Mouse (Mus musculus): ENCODE data around the gene Olfr12. TPM values are rescaled to one million over a fixed set of nuclear protein-coding genes. Genes with fewer than 3 reads are reported as not detected.

The Olfr12 gene
- polyA plus RNA-seq, 1 experiment from 2014 or later, result not detected

- no peaks in the 10 kb centered on the region for H3K4me1 ChIP-seq (ENCODE audit: control insufficient read depth, insufficient read depth, low read length)
- WGBS, result 14% methylated on average over 1 of the region's 1 CpGs
- no peak overlapping the region for H3K4me2 ChIP-seq (ENCODE audit: low read length)
- no peak overlapping the region for H3K4me3 ChIP-seq (ENCODE audit: low read depth, low read length)
- H3K9ac ChIP-seq (ENCODE audit: low read depth, low read length), result no peak overlapping the region
- no peaks in the 10 kb centered on the region for H3K9me3 ChIP-seq (replicated peaks; ENCODE audit: control insufficient read depth, low read length, poor library complexity, severe bottlenecking)
- ATAC-seq, result no peak
- H3K27ac ChIP-seq (ENCODE audit: low read length), result no peak overlapping the region
- no peaks in the 10 kb centered on the region for H3K36me3 ChIP-seq (ENCODE audit: control insufficient read depth, insufficient read depth, low read length)
- H3K27me3 ChIP-seq (ENCODE audit: control insufficient read depth, insufficient read depth, low read depth, low read length), result peaks cover 3% of the 10 kb centered on the region; the same call in 1 of the 2 replicates
These were observed 3.1 kb upstream of the Olfr12 start for GRCm38 (mm10) chr1:92614516-92614915.

DNA sequence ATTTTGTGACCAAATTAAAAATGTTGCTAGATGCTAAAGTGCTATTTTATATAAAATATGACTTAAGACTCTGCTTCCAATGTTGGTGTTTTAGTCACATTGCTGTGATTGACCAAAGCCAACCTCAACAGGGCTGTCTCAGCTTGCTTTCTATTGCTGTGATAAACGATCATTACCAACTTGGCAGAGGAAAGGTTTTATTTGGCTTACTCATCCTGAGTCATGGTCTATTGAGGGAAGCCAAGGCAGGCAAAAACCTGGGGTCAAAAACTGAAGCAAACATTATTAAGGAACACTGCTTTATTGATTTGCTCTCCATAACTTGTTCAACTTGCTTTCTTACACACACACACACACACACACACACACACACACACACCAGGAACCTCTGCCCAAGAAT, 1.5 kb upstream of the Olfr12 start:
- Histone ChIP-seq H3K27ac (ENCODE audit: low read length) (no peak overlapping the region), H3K36me3 (ENCODE audit: control insufficient read depth, insufficient read depth, low read length) (no peaks in the 10 kb centered on the region), H3K27me3 (ENCODE audit: control insufficient read depth, insufficient read depth, low read depth, low read length) (peaks cover 3% of the 10 kb centered on the region; the same call in 1 of the 2 replicates), H3K9ac (ENCODE audit: low read depth, low read length) (no peak overlapping the region), H3K4me1 (ENCODE audit: control insufficient read depth, insufficient read depth, low read length) (no peaks in the 10 kb centered on the region), H3K4me2 (ENCODE audit: low read length) (no peak overlapping the region), H3K4me3 (ENCODE audit: low read depth, low read length) (no peak overlapping the region), H3K9me3 (replicated peaks; ENCODE audit: control insufficient read depth, low read length, poor library complexity, severe bottlenecking) (no peaks in the 10 kb centered on the region)
- WGBS, result 82% methylated on average over 1 of the region's 1 CpGs
- ATAC-seq, result no peak

GRCm38 (mm10) chr1:92618360-92618759, 772 bp downstream of the Olfr12 start:
- Histone ChIP-seq H3K36me3 (ENCODE audit: control insufficient read depth, insufficient read depth, low read length) (no peaks in the 10 kb centered on the region), H3K27me3 (ENCODE audit: control insufficient read depth, insufficient read depth, low read depth, low read length) (no peaks in the 10 kb centered on the region), H3K4me3 (ENCODE audit: low read depth, low read length) (no peak overlapping the region), H3K9ac (ENCODE audit: low read depth, low read length) (no peak overlapping the region), H3K4me1 (ENCODE audit: control insufficient read depth, insufficient read depth, low read length) (no peaks in the 10 kb centered on the region), H3K9me3 (replicated peaks; ENCODE audit: control insufficient read depth, low read length, poor library complexity, severe bottlenecking) (no peaks in the 10 kb centered on the region), H3K27ac (ENCODE audit: low read length) (no peak overlapping the region), H3K4me2 (ENCODE audit: low read length) (no peak overlapping the region)
- ATAC-seq, result no peak
- 75% methylated on average over 4 of the region's 4 CpGs for whole genome bisulfite sequencing

- no peak overlapping the region for H3K27ac ChIP-seq (ENCODE audit: low read length)
- no peak for ATAC-seq
- no peaks in the 10 kb centered on the region for H3K9me3 ChIP-seq (replicated peaks; ENCODE audit: control insufficient read depth, low read length, poor library complexity, severe bottlenecking)
- WGBS, result 78% methylated on average over 4 of the region's 4 CpGs
- H3K9ac ChIP-seq (ENCODE audit: low read depth, low read length), result no peak overlapping the region
- no peaks in the 10 kb centered on the region for H3K27me3 ChIP-seq (ENCODE audit: control insufficient read depth, insufficient read depth, low read depth, low read length)
- H3K4me3 ChIP-seq (ENCODE audit: low read depth, low read length), result no peak overlapping the region
- no peaks in the 10 kb centered on the region for H3K36me3 ChIP-seq (ENCODE audit: control insufficient read depth, insufficient read depth, low read length)
- H3K4me1 ChIP-seq (ENCODE audit: control insufficient read depth, insufficient read depth, low read length), result no peaks in the 10 kb centered on the region
- H3K4me2 ChIP-seq (ENCODE audit: low read length), result no peak overlapping the region
These were observed 10.6 kb downstream of the Olfr12 start for GRCm38 (mm10) chr1:92628227-92628626.

DNA sequence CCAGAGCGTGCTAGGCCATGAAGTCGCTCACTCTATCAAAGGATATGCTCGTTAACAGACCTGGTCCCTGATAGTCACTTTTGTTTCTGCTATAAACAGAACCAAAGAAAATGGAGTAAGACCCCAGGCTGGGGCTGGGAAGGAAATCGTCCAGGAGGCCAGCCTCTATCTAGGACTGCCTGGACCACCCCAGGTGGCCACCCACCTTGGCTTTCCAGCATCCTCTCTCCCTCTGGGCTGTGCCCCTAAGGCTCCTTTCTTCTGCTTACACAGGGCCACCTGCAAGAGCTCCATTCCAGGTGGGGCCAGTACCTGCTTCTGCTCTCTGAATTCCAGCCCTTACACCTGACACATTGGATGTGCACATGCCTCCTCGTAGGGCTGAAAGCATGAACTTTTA, 14.6 kb downstream of the Olfr12 start:
- H3K4me1 ChIP-seq (ENCODE audit: control insufficient read depth, insufficient read depth, low read length), result no peaks in the 10 kb centered on the region
- no peak for ATAC-seq
- H3K4me3 ChIP-seq (ENCODE audit: low read depth, low read length), result no peak overlapping the region
- H3K27me3 ChIP-seq (ENCODE audit: control insufficient read depth, insufficient read depth, low read depth, low read length), result no peaks in the 10 kb centered on the region
- H3K36me3 ChIP-seq (ENCODE audit: control insufficient read depth, insufficient read depth, low read length), result peaks cover 12% of the 10 kb centered on the region
- no peak overlapping the region for H3K27ac ChIP-seq (ENCODE audit: low read length)
- WGBS, result 79% methylated on average over 5 of the region's 5 CpGs
- H3K9me3 ChIP-seq (replicated peaks; ENCODE audit: control insufficient read depth, low read length, poor library complexity, severe bottlenecking), result no peaks in the 10 kb centered on the region
- H3K9ac ChIP-seq (ENCODE audit: low read depth, low read length), result no peak overlapping the region
- no peak overlapping the region for H3K4me2 ChIP-seq (ENCODE audit: low read length)

- Histone ChIP-seq H3K27me3 (ENCODE audit: control insufficient read depth, insufficient read depth, low read depth, low read length) (no peaks in the 10 kb centered on the region), H3K27ac (ENCODE audit: low read length) (no peak overlapping the region), H3K9ac (ENCODE audit: low read depth, low read length) (no peak overlapping the region), H3K4me2 (ENCODE audit: low read length) (no peak overlapping the region), H3K9me3 (replicated peaks; ENCODE audit: control insufficient read depth, low read length, poor library complexity, severe bottlenecking) (no peaks in the 10 kb centered on the region), H3K4me1 (ENCODE audit: control insufficient read depth, insufficient read depth, low read length) (no peaks in the 10 kb centered on the region), H3K36me3 (ENCODE audit: control insufficient read depth, insufficient read depth, low read length) (peaks cover 16% of the 10 kb centered on the region), H3K4me3 (ENCODE audit: low read depth, low read length) (no peak overlapping the region)
- WGBS, result 73% methylated on average over 6 of the region's 6 CpGs
- ATAC-seq, result no peak
These were observed 15.4 kb downstream of the Olfr12 start for GRCm38 (mm10) chr1:92632948-92633347.

- Histone ChIP-seq H3K27me3 (ENCODE audit: control insufficient read depth, insufficient read depth, low read depth, low read length) (no peaks in the 10 kb centered on the region), H3K27ac (ENCODE audit: low read length) (no peak overlapping the region), H3K4me2 (ENCODE audit: low read length) (no peak overlapping the region), H3K4me3 (ENCODE audit: low read depth, low read length) (no peak overlapping the region), H3K36me3 (ENCODE audit: control insufficient read depth, insufficient read depth, low read length) (peaks cover 16% of the 10 kb centered on the region), H3K4me1 (ENCODE audit: control insufficient read depth, insufficient read depth, low read length) (no peaks in the 10 kb centered on the region), H3K9me3 (replicated peaks; ENCODE audit: control insufficient read depth, low read length, poor library complexity, severe bottlenecking) (no peaks in the 10 kb centered on the region), H3K9ac (ENCODE audit: low read depth, low read length) (no peak overlapping the region)
- no peak for ATAC-seq
- WGBS, result 84% methylated on average over 8 of the region's 8 CpGs
These were observed 16.1 kb downstream of the Olfr12 start for GRCm38 (mm10) chr1:92633726-92634125.

DNA sequence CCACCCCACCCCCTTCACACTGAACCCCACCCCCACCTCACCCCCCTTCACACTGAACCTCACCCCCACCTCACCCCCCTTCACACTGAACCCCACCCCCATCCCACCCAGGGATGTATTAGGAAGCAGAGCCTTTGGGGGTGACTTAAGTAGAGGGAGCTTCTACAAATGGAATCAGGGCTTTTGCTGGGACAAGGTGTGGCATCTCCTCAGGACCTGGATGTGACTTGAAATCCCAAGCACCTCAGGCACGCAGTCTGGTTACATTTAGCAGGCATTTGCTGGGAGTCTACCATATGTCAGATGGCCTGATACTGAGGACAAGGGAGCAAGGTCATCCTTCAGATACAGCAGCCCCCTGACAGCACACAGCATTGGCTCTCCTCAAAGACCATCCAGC, 17.0 kb downstream of the Olfr12 start:
- Histone ChIP-seq H3K27ac (ENCODE audit: low read length) (no peak overlapping the region), H3K36me3 (ENCODE audit: control insufficient read depth, insufficient read depth, low read length) (peaks cover 16% of the 10 kb centered on the region), H3K27me3 (ENCODE audit: control insufficient read depth, insufficient read depth, low read depth, low read length) (no peaks in the 10 kb centered on the region), H3K4me1 (ENCODE audit: control insufficient read depth, insufficient read depth, low read length) (no peaks in the 10 kb centered on the region), H3K4me3 (ENCODE audit: low read depth, low read length) (no peak overlapping the region), H3K9ac (ENCODE audit: low read depth, low read length) (no peak overlapping the region), H3K9me3 (replicated peaks; ENCODE audit: control insufficient read depth, low read length, poor library complexity, severe bottlenecking) (no peaks in the 10 kb centered on the region), H3K4me2 (ENCODE audit: low read length) (no peak overlapping the region)
- WGBS, result 67% methylated on average over 1 of the region's 1 CpGs
- no peak for ATAC-seq

DNA sequence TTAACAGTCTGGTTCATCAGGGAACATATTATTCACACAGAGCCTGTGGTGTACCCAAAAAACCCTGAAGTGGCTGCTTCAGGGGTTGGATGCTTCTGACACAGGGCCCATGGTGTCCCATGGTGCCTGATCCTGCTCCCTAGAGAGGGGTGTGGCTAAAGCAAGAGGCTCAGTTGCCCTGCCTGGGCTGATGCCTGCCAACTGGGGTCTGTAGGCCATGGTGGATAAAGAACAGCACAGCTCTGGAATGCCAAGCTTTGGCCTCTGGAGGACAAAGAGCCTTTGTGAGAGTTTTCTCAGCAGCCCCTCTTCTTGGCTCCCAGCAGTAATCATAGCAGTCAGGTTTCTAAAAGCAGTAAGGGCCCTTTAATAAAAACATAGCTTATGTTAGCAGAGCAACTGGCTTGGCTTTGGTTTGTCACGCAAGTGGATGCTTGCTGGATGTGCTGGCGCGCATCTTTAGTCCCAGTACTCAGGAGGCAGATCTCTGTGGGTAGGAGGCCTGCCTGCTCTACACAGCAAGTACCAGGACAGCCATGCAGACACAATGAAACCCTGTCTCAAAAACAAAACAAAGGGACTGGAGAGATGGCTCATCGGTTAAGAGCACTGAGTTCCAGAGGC, 17.5 kb downstream of the Olfr12 start:
- Histone ChIP-seq H3K9me3 (replicated peaks; ENCODE audit: control insufficient read depth, low read length, poor library complexity, severe bottlenecking) (no peaks in the 10 kb centered on the region), H3K36me3 (ENCODE audit: control insufficient read depth, insufficient read depth, low read length) (peaks cover 16% of the 10 kb centered on the region), H3K4me1 (ENCODE audit: control insufficient read depth, insufficient read depth, low read length) (peaks cover under 1% of the 10 kb centered on the region), H3K27me3 (ENCODE audit: control insufficient read depth, insufficient read depth, low read depth, low read length) (no peaks in the 10 kb centered on the region), H3K9ac (ENCODE audit: low read depth, low read length) (no peak overlapping the region), H3K4me2 (ENCODE audit: low read length) (no peak overlapping the region), H3K27ac (ENCODE audit: low read length) (no peak overlapping the region), H3K4me3 (ENCODE audit: low read depth, low read length) (no peak overlapping the region)
- peak; percentile 59; the same call in 1 of the 2 replicates for ATAC-seq
- 58% methylated on average over 4 of the region's 4 CpGs for WGBS
